Comparison of ENCODE assay signal across 10 mouse cellular contexts in the genomic region with DNA sequence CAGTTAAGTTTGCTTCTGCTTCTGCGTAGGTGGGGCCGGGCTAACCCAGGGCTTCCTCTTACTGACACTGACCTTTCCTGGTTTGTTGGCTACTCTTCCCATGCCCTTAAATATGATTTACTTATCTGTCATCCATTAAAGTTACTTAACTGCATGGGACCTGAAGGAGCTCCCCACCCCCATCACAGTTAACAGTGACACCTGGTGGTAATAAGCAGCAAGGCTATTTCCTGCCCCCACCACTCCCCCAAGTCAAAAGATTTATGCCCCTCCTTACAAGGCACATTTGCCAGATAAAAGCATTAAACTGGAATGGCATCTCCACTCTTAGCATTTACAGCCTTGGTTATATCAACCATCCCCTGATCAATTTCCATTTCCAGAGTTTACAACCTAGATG. TPM values are rescaled to one million over a fixed set of nuclear protein-coding genes. Genes with fewer than 3 reads are reported as not detected.
A peak's percentile ranks its signal among the peaks of the same experiment; 100 is the strongest.
DNase-seq lines count a peak whose midpoint lies in the region; ATAC-seq and TF ChIP-seq lines count a peak whose summit lies in the region.
"Had no signal": no experiment of that assay in that cellular context is flagged by ENCODE, and none has a peak within 500 bp of the region (broad histone marks: within the 10 kb centered on the region; RNA-seq: fewer than 3 reads in every experiment).

No protein-coding gene starts in this region.

- H3K9me3 ChIP-seq in kidney, postnatal 0 days (replicated peaks; ENCODE audit: low read length) = no peaks in the 10 kb centered on the region
- H3K9me3 ChIP-seq in kidney, embryonic 15.5 days (replicated peaks) = no peaks in the 10 kb centered on the region
- H3K9me3 ChIP-seq: liver, embryonic 13.5 days had no signal

- H3K9ac ChIP-seq in kidney, postnatal 0 days (ENCODE audit: low read depth, low read length) = no peak overlapping the region
- H3K9ac ChIP-seq in kidney, embryonic 15.5 days = no peak overlapping the region
- H3K9ac ChIP-seq: liver, embryonic 13.5 days had no signal

- peak; percentile 73 for TF ChIP-seq CTCF in kidney, postnatal 0 days (IDR thresholded peaks at IDR 0.05; ENCODE audit: low read depth)

- DNase-seq in CD4-positive, CD25-positive, alpha-beta regulatory T cell, adult 2 months (ENCODE audit: low read depth, low spot score) = peak; percentile 35
- peak; percentile 68 for DNase-seq in kidney, postnatal 0 days (ENCODE audit: low spot score)
- peak; percentile 43 for DNase-seq in MN1 (ENCODE audit: low spot score)
- peak; percentile 15 for DNase-seq in lung, postnatal 36 days
- DNase-seq in c-Kit-positive CD71-positive TER-119-positive erythroid progenitor cells, embryonic 14.5 days (ENCODE audit: low spot score) = no peak
- no peak for DNase-seq in left cerebral cortex, adult 8-10 months (ENCODE audit: low spot score in 2 of 2)
- DNase-seq: liver, embryonic 13.5 days; right cerebral cortex, postnatal 14 days had no signal

- no peak overlapping the region for H3K4me3 ChIP-seq in kidney, postnatal 0 days (replicated peaks; ENCODE audit: low read depth, low read length)
- no peak overlapping the region for H3K4me3 ChIP-seq in kidney, embryonic 15.5 days (replicated peaks)
- H3K4me3 ChIP-seq: liver, embryonic 13.5 days had no signal

- 0 out of 2 replicates have a peak, but pooled peaks cover 5% of the 10 kb centered on the region for H3K4me1 ChIP-seq in kidney, postnatal 0 days (replicated peaks; ENCODE audit: insufficient read depth, low read length)
- H3K4me1 ChIP-seq in kidney, embryonic 15.5 days = peaks cover 11% of the 10 kb centered on the region
- H3K4me1 ChIP-seq: liver, embryonic 13.5 days had no signal

- H3K4me2 ChIP-seq in kidney, postnatal 0 days (ENCODE audit: low read length) = no peak overlapping the region
- H3K4me2 ChIP-seq in kidney, embryonic 15.5 days = no peak overlapping the region
- H3K4me2 ChIP-seq: liver, embryonic 13.5 days had no signal

- WGBS in kidney, postnatal 0 days = 58% methylated on average over 2 of the region's 2 CpGs
- 55% methylated on average over 2 of the region's 2 CpGs for WGBS in kidney, embryonic 15.5 days

- H3K27ac ChIP-seq in kidney, postnatal 0 days = no peak overlapping the region
- H3K27ac ChIP-seq in kidney, embryonic 15.5 days = no peak overlapping the region
- H3K27ac ChIP-seq: liver, embryonic 13.5 days had no signal

- H3K27me3 ChIP-seq in kidney, postnatal 0 days (ENCODE audit: insufficient read depth, low read length) = no peaks in the 10 kb centered on the region
- no peaks in the 10 kb centered on the region for H3K27me3 ChIP-seq in kidney, embryonic 15.5 days
- H3K27me3 ChIP-seq: liver, embryonic 13.5 days had no signal

- H3K36me3 ChIP-seq in kidney, postnatal 0 days (ENCODE audit: insufficient read depth, low read length) = peaks cover 16% of the 10 kb centered on the region; the same call in 1 of the 2 replicates
- H3K36me3 ChIP-seq in kidney, embryonic 15.5 days = peaks cover 56% of the 10 kb centered on the region

- no peak for ATAC-seq in CD4-positive, CD25-positive, alpha-beta regulatory T cell, adult 4 months
- no peak for ATAC-seq in kidney, postnatal 0 days (replicated peaks; ENCODE audit: low FRiP score, low read depth)
- ATAC-seq in kidney, embryonic 15.5 days (replicated peaks; ENCODE audit: low FRiP score) = no peak

RNA-seq across cellular contexts. Expression of a gene that starts 38.3 kb away (rescaled TPM):
- 10 to 100 TPM; 23.4 to 37.0 TPM for polyA plus RNA-seq in CD4-positive, CD25-positive, alpha-beta regulatory T cell, adult 4 months (2017; shearing (Covaris generic))
- polyA plus RNA-seq in kidney, postnatal 0 days (2015; fragmentation: Nextera tagmentation; extraction: Ambion mirVana) = 13.6 and 15.2 TPM in 2 replicates
- 28.1 and 29.8 TPM in 2 replicates for polyA plus RNA-seq in kidney, embryonic 15.5 days (2015; fragmentation: Nextera tagmentation; extraction: Ambion mirVana)
- 10 to 100 TPM; 23.6 to 25.7 (median 24.7) TPM for total RNA-seq in left cerebral cortex, adult 8-10 months (2022)

RNA-seq across cellular contexts. Expression of a gene that starts 38.4 kb away (rescaled TPM):
- polyA plus RNA-seq in CD4-positive, CD25-positive, alpha-beta regulatory T cell, adult 4 months (2017; shearing (Covaris generic)) = 10 to 100 TPM; 23.2 to 24.7 TPM
- 29.6 and 34.9 TPM in 2 replicates for polyA plus RNA-seq in kidney, postnatal 0 days (2015; fragmentation: Nextera tagmentation; extraction: Ambion mirVana)
- polyA plus RNA-seq in kidney, embryonic 15.5 days (2015; fragmentation: Nextera tagmentation; extraction: Ambion mirVana) = 44.8 and 48.9 TPM in 2 replicates
- 10 to 100 TPM; 64.6 to 72.5 (median 68.2) TPM for total RNA-seq in left cerebral cortex, adult 8-10 months (2022)

Comparison
In these comparisons a context has a peak if more than half of its experiments do, and no peak if none do; other contexts are left out.
1. DNase-seq: peak in CD4-positive, CD25-positive, alpha-beta regulatory T cell, adult 2 months (single experiment), kidney, postnatal 0 days (single experiment), MN1 (single experiment) and lung, postnatal 36 days (single experiment); none in c-Kit-positive CD71-positive TER-119-positive erythroid progenitor cells, embryonic 14.5 days (single experiment) and left cerebral cortex, adult 8-10 months (0 of 2).